Mouse (Mus musculus) midbrain, embryonic 11.5 days (tissue): ENCODE data around the gene Rbm28. TPM values are rescaled to one million over a fixed set of nuclear protein-coding genes. Genes with fewer than 3 reads are reported as not detected.
A peak's percentile ranks its signal among the peaks of the same experiment; 100 is the strongest.

ENCODE experiments used
- ATAC-seq: fragments of 200-750 bp; cut with Nextera tagmentation; 2 replicates; pipeline ENCODE4 v1.8.0; 2017; ENCODE audit warnings: moderate TSS enrichment, moderate library complexity; ENCODE audit not compliant: low FRiP score
- DNase-seq: peaks from one replicate; pipeline ENCODE4 v3.0.0; 2015; ENCODE audit warnings: low spot score; ENCODE audit errors: missing footprints
- H3K27ac ChIP-seq: fragments of 300-500 bp; sonication (generic); 2 replicates; pipeline ENCODE4 v1.5.1; 2014; ENCODE audit warnings: low read depth, low read length
- H3K27me3 ChIP-seq: fragments of 300-500 bp; sonication (generic); 2 replicates; pipeline ENCODE4 v1.6.1; 2014; ENCODE audit warnings: mild to moderate bottlenecking, low read length, moderate library complexity, mixed read lengths; ENCODE audit not compliant: control insufficient read depth, insufficient read depth
- H3K36me3 ChIP-seq: fragments of 300-500 bp; sonication (generic); 2 replicates; pipeline ENCODE4 v1.6.1; 2014; ENCODE audit warnings: mild to moderate bottlenecking, low read length, moderate library complexity, mixed read lengths; ENCODE audit not compliant: control insufficient read depth, insufficient read depth
- H3K4me1 ChIP-seq: fragments of 300-500 bp; sonication (generic); 2 replicates; pipeline ENCODE4 v1.6.1; 2014; ENCODE audit warnings: low read length; ENCODE audit not compliant: control insufficient read depth, insufficient read depth
- H3K4me2 ChIP-seq: fragments of 300-500 bp; sonication (generic); 2 replicates; pipeline ENCODE4 v1.6.1; 2014; ENCODE audit warnings: mild to moderate bottlenecking, moderate library complexity
- H3K4me3 ChIP-seq: fragments of 300-500 bp; sonication (generic); 2 replicates; pipeline ENCODE4 v1.5.1; 2014; ENCODE audit warnings: low read depth, low read length
- H3K9ac ChIP-seq: fragments of 300-500 bp; sonication (generic); 2 replicates; pipeline ENCODE4 v1.6.1; 2014; ENCODE audit warnings: low read length
- H3K9me3 ChIP-seq: fragments of 300-500 bp; sonication (generic); 2 replicates; pipeline ENCODE4 v1.6.1; 2016; ENCODE audit warnings: low read length; ENCODE audit not compliant: control insufficient read depth
- WGBS: fragments of 180-500 bp; shearing (Covaris S2); extraction: QIAGEN DNeasy Blood & Tissue Kit; methylation state at CpG from one replicate; pipeline ENCODE4 v1.1.7; 2014; 5-methylcytosine and 5-hydroxymethylcytosine counted together
- polyA plus RNA-seq: library from polyadenylated mRNA; unstranded; fragments of >200 nt; fragmentation: Nextera tagmentation; extraction: Ambion mirVana; gene quantifications from 2 replicates; pipeline ENCODE4 v1.2.1, GENCODE M21; 2014

Gene Rbm28
- polyA plus RNA-seq, 1 experiment from 2014 or later: 60.5 TPM

DNA sequence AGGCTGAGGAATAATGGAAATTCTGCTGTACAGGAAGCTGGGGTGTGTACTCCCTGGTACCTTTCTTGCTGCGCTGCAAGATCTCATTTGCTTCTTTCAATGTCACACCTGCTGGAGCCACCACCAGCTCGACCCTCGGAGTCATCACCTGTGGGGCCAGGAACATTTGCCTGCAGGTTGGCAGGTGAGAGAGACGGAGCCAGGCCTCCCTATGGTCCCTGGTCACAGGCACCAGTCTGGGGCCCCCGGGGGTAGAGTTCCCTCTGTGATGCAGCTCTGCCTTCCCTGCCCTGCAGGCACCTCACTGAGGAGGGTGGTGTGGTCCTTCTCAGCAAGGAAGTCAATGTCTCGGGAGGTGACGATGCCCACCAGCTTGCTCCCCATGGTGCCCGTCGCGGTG lies 41.2 kb upstream of the Rbm28 start:
- WGBS: 91% methylated on average over 10 of the region's 10 CpGs
- peaks cover 3% of the 10 kb centered on the region; the same call in 1 of the 2 replicates for H3K36me3 ChIP-seq
- DNase-seq: peak; percentile 73
- no peaks in the 10 kb centered on the region for H3K27me3 ChIP-seq
- no peak for ATAC-seq
- no peak overlapping the region for H3K4me2 ChIP-seq
- H3K27ac ChIP-seq: no peak overlapping the region
- H3K9me3 ChIP-seq: no peaks in the 10 kb centered on the region
- H3K4me3 ChIP-seq: no peak overlapping the region
- no peak overlapping the region for H3K9ac ChIP-seq
- H3K4me1 ChIP-seq: no peaks in the 10 kb centered on the region; the same call in none of the 2 replicates

DNA sequence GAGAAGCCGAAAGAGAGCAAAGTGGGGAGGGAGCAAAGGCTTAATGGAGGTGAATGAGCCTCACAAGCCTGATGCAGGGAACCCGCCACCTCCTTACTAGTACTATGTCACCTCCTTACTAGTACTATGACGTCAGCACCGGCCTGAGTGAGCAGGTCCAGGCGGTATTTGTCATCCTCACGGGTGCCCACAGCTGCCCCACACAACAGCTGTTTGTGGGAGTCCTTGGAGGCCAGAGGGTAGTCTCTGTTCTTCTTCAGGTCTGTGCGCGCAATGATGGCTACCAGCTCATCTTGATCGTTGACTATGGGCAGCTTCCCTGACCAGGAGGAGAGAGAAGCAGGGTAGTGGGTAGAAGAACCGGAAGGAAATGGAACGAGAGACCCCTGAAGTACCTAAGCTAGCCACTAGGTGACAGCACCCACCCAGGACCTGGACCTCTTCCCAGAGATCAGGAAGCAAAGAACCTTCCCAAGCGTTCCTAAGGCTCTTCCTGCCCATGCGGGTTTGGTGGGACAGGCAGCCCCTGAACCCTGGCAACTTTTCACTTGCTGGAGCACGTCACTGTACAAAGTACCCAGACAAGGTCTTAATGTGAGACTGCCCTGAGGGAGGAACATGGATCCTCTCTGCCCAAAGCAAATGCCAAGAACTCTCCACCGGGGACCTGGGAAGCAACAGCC lies 40.3 kb upstream of the Rbm28 start:
- Histone ChIP-seq H3K4me2 (no peak overlapping the region), H3K9ac (no peak overlapping the region), H3K4me3 (no peak overlapping the region), H3K9me3 (no peaks in the 10 kb centered on the region), H3K4me1 (no peaks in the 10 kb centered on the region; the same call in 1 of the 2 replicates), H3K27ac (no peak overlapping the region), H3K36me3 (peaks cover 3% of the 10 kb centered on the region; the same call in 1 of the 2 replicates), H3K27me3 (no peaks in the 10 kb centered on the region)
- DNase-seq (peak; percentile 96), ATAC-seq (peak; percentile 28)
- 60% methylated on average over 15 of the region's 15 CpGs for WGBS

DNA sequence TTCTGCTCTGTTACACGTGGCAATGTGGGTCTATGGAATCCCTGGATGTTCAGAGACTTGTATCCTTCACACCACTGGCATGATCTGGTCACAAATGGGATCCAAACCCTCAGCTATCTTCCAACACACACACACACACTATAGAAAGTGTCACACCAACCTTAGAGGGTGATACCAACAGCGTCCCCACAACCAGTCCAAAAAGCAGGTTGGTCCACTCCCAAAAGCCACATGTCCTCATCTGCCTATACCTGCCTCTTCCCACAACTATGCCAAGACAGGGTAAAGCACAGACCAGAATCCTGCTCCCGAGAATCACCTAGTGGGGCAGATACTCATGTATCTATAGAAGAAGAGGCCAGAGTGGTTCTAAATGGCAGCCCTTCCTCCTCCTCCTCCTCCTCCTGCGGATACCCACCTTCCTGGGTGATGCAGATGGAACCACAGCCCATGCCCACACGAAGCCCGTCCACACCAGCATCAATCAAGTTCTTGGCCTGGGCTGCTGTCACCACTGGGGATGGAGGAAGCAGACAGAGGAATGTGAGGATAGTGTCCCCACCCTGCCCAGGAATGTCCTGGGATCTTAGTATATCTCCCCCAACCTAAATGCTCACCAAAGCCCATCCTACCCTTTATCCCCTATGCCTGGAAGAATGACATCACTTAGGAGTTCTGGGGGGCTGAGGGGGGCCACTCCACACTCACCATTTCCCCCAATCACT lies 39.2 kb upstream of the Rbm28 start:
- no peak for ATAC-seq

DNA sequence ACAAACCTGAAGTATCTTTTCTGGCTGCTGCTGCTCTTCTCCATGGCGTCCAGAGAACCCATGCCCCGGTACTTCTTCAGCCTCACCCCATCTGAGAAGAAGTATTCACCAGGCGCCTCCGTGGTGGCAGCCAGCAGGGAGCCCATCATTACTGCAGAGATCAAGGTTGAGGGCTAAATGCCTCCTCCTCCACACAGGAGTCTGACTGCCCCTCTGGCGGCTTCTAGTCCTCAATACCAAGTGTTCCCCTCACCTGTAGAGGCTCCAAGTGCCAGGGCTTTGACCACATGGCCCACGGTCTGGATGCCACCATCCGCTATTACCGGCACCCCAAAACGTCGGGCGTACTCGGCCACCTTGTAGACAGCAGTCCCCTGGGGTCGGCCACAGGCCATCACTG lies 38.3 kb upstream of the Rbm28 start:
- Histone ChIP-seq H3K4me3 (no peak overlapping the region), H3K4me1 (peaks cover 3% of the 10 kb centered on the region), H3K4me2 (no peak overlapping the region), H3K9ac (no peak overlapping the region), H3K36me3 (peaks cover 3% of the 10 kb centered on the region; the same call in 1 of the 2 replicates), H3K27ac (no peak overlapping the region), H3K9me3 (no peaks in the 10 kb centered on the region), H3K27me3 (no peaks in the 10 kb centered on the region)
- WGBS: 90% methylated on average over 13 of the region's 13 CpGs
- DNase-seq (no peak), ATAC-seq (no peak)

More for the DNA sequence above, 39.2 kb upstream of the Rbm28 start:
- Histone ChIP-seq H3K27ac (no peak overlapping the region), H3K4me2 (no peak overlapping the region), H3K27me3 (no peaks in the 10 kb centered on the region), H3K36me3 (peaks cover 3% of the 10 kb centered on the region; the same call in 1 of the 2 replicates), H3K4me1 (no peaks in the 10 kb centered on the region; the same call in 1 of the 2 replicates), H3K9ac (no peak overlapping the region), H3K4me3 (no peak overlapping the region), H3K9me3 (no peaks in the 10 kb centered on the region)
- no peak for DNase-seq
- WGBS: 90% methylated on average over 6 of the region's 6 CpGs

DNA sequence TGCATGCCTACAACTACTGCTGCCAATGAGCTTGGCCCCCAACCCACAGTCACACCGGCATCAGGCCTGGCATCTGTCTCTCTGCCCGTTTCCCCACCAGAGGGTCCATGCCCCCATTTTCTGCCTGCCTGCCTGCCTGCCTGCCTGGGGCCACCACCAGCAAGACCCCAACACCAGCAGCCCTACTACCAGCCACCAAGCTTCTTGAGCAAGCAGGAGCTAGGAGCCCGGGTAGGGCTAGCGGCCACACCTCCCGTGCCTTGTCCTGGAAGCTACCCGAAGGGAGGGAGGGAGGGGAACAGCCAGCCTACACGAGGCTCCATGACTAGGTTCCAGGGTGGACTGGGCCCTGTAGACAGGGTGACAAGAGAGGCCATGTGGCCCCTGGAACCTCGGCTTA lies 37.2 kb upstream of the Rbm28 start:
- no peak overlapping the region for H3K4me3 ChIP-seq
- peaks cover 3% of the 10 kb centered on the region; the same call in 1 of the 2 replicates for H3K36me3 ChIP-seq
- ATAC-seq: no peak
- WGBS: 92% methylated on average over 8 of the region's 8 CpGs
- H3K4me2 ChIP-seq: no peak overlapping the region
- no peak for DNase-seq
- peaks cover 3% of the 10 kb centered on the region for H3K4me1 ChIP-seq
- no peaks in the 10 kb centered on the region for H3K27me3 ChIP-seq
- no peak overlapping the region for H3K9ac ChIP-seq
- H3K9me3 ChIP-seq: no peaks in the 10 kb centered on the region
- H3K27ac ChIP-seq: no peak overlapping the region

DNA sequence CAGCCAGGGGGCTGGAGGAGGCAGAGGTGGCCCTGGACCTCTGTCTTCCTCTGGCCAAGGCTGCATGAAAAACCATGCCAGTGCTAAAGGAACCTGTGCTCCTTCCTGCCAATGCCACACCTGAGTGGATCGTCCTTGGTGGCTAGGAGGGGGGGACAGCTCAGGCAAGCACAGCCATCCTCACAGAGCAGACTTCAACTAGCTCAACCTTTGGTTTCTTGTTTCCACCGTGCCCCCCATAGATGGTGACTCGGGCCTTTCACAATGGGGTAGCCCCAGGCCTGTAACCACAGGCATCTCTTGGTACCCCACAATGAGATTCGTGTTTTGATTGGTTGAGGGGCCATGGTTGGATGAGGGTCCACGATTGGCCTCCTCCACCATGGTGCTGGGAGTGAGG lies 36.5 kb upstream of the Rbm28 start:
- ATAC-seq: no peak
- H3K27ac ChIP-seq: no peak overlapping the region
- no peak for DNase-seq

DNA sequence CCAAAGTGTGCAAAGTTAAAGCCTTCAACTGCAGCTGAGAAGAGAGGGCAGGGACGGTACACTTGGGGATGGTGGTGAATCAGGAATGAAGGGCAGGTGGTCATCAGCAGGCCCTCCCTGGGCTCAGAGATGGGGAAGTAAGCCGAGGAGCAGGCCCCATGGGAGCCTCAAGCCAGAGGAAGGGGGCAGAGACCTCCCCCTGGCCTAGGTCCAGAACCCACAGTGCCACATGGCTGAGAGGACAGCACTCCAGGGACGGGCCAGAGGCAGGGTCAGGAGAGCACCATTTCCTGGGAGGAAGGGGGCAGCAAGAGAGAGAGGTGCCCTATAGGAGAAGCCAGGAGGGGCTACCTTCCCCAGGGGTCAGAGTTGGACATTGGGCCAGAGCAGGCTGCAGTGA lies 35.7 kb upstream of the Rbm28 start:
- no peak overlapping the region for H3K9ac ChIP-seq
- no peak overlapping the region for H3K4me2 ChIP-seq
- no peak overlapping the region for H3K27ac ChIP-seq
- WGBS: 72% methylated on average over 3 of the region's 3 CpGs
- H3K4me1 ChIP-seq: peaks cover 3% of the 10 kb centered on the region
- DNase-seq: no peak
- peaks cover 3% of the 10 kb centered on the region; the same call in 1 of the 2 replicates for H3K36me3 ChIP-seq
- ATAC-seq: no peak
- H3K27me3 ChIP-seq: no peaks in the 10 kb centered on the region
- no peak overlapping the region for H3K4me3 ChIP-seq
- no peaks in the 10 kb centered on the region for H3K9me3 ChIP-seq

More for the DNA sequence above, 36.5 kb upstream of the Rbm28 start:
- Histone ChIP-seq H3K4me1 (peaks cover 3% of the 10 kb centered on the region), H3K9ac (no peak overlapping the region), H3K4me2 (no peak overlapping the region), H3K27me3 (no peaks in the 10 kb centered on the region), H3K9me3 (no peaks in the 10 kb centered on the region), H3K36me3 (peaks cover 3% of the 10 kb centered on the region; the same call in 1 of the 2 replicates), H3K4me3 (no peak overlapping the region)
- WGBS: 93% methylated on average over 5 of the region's 5 CpGs

DNA sequence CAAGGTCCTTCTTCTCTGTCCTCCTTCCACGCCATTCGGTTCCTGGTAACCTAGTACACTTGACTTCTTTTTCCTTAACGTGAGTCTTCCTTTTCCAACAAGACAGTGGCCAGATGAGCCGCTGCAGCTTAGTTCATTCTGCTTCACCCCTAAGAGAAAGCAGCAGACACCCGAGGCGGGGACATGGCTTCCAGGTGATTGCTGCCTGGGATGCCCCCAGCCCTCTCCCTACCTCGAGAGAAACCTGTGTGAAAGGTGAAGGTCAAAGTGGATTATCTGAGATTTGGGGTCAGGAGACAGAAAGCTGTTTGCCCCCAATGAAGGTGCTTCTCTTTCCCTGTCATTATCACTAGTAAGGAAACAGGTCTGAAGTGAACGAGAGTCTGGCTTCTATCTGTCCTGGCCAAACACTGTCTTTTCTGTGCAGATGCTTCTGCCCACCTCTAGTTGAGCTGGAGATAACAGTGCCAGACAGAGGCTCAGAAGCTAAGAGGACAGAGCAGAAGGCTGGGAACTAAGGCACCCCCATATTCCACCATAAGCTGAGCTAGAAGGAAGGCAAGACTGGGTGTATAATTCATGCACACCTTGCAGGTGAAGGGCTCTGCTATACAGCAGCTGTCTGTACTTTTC lies 34.5 kb upstream of the Rbm28 start:
- WGBS: 44% methylated on average over 8 of the region's 8 CpGs
- no peaks in the 10 kb centered on the region for H3K9me3 ChIP-seq
- no peak overlapping the region for H3K27ac ChIP-seq
- no peak for DNase-seq
- ATAC-seq: no peak
- peak overlapping the region; percentile 13; the same call in 1 of the 2 replicates for H3K4me3 ChIP-seq
- H3K4me2 ChIP-seq: peak overlapping the region; percentile 40
- peak overlapping the region; percentile 47; the same call in 1 of the 2 replicates for H3K9ac ChIP-seq
- H3K4me1 ChIP-seq: peaks cover 3% of the 10 kb centered on the region
- no peaks in the 10 kb centered on the region for H3K27me3 ChIP-seq
- H3K36me3 ChIP-seq: peaks cover 3% of the 10 kb centered on the region; the same call in 1 of the 2 replicates
